Mouse (Mus musculus): ENCODE data around the gene Mmp23. TPM values are rescaled to one million over a fixed set of nuclear protein-coding genes. Genes with fewer than 3 reads are reported as not detected.
A peak's percentile ranks its signal among the peaks of the same experiment; 100 is the strongest.

Gene Mmp23
- polyA plus RNA-seq, 1 experiment from 2014 or later = 4.0 TPM

DNA sequence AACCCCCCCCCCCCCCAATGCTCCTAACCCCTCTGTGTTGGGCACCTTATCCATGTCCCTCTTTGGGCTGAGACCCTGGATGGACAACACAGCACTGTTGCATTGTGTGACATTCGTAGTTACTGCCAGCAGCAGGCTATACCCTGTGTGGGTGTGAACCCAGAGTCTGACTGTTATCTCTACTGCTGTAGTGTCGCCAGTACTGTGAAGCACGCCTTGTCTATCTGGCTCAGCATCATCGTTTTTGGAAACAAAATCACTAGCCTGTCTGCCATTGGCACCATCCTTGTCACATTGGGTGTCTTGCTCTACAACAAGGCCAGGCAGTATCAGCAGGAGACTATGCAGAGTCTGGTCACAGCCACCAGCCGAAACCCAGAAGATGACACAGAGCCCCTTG is 34.9 kb downstream of the Mmp23 start:
- H3K9ac ChIP-seq (ENCODE audit: low read length) = no peak overlapping the region
- no peaks in the 10 kb centered on the region for H3K27me3 ChIP-seq (ENCODE audit: control insufficient read depth, insufficient read depth, low read length)
- peaks cover 4% of the 10 kb centered on the region for H3K36me3 ChIP-seq (ENCODE audit: control insufficient read depth, insufficient read depth, low read length)
- ATAC-seq (ENCODE audit: insufficient read depth, low FRiP score, low TSS enrichment) (no peak), DNase-seq (ENCODE audit: low spot score) (no peak)
- H3K4me3 ChIP-seq (ENCODE audit: low read depth, low read length) = no peak overlapping the region
- no peak overlapping the region for H3K27ac ChIP-seq (ENCODE audit: low read depth, low read length)
- no peaks in the 10 kb centered on the region for H3K9me3 ChIP-seq (ENCODE audit: control insufficient read depth, low read length)
- 92% methylated on average over 5 of the region's 5 CpGs for WGBS
- no peak overlapping the region for H3K4me2 ChIP-seq (ENCODE audit: low read depth)
- no peaks in the 10 kb centered on the region for H3K4me1 ChIP-seq (ENCODE audit: control insufficient read depth, insufficient read depth, low read length)

DNA sequence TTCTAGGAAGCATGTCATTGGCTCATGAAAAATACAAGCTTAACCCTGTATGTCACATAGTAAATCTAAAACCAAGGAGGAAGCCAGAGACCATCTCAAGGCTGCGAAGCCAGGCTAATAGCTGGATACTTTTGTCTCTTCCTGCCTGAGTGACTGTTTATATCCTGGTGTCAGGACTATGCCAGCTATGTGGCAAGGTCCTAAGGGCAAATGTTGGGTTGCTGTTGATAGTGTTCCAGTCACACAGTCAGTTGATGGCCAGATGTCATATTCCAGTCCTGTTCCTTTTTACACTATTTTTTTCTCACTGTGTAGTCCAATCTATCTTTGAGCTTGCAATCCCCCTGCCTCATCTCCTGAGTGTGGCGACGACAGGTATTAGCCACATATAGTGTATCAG is 39.9 kb downstream of the Mmp23 start:
- ATAC-seq (ENCODE audit: insufficient read depth, low FRiP score, low TSS enrichment) = no peak
- Histone ChIP-seq H3K36me3 (ENCODE audit: control insufficient read depth, insufficient read depth, low read length) (peaks cover 16% of the 10 kb centered on the region), H3K27ac (ENCODE audit: low read depth, low read length) (no peak overlapping the region), H3K9me3 (ENCODE audit: control insufficient read depth, low read length) (no peaks in the 10 kb centered on the region), H3K27me3 (ENCODE audit: control insufficient read depth, insufficient read depth, low read length) (no peaks in the 10 kb centered on the region), H3K4me1 (ENCODE audit: control insufficient read depth, insufficient read depth, low read length) (no peaks in the 10 kb centered on the region), H3K4me2 (ENCODE audit: low read depth) (no peak overlapping the region), H3K4me3 (ENCODE audit: low read depth, low read length) (no peak overlapping the region), H3K9ac (ENCODE audit: low read length) (no peak overlapping the region)
- 94% methylated on average over 3 of the region's 3 CpGs for WGBS
- DNase-seq (ENCODE audit: low spot score) = no peak

DNA sequence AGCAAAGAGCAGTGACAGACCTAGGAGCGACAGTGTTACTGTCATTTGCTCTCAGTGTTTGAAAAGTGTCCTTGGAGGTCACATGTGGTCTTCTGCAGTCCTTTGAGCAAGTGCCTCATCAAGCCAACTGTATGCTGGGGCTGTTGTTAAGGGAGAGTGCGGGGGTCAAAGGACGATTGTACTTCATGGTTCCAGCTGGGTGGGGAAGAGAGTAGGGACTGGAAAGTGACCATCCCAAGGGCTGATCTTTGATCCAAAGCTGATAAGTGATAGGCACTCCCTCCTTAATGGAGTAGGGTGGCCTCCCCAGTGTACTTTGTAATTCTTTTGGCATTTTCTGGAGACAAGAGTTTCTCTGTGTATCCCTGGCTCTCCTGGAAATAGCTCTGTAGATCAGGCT is 41.3 kb downstream of the Mmp23 start:
- Histone ChIP-seq H3K27ac (ENCODE audit: low read depth, low read length) (no peak overlapping the region), H3K9ac (ENCODE audit: low read length) (no peak overlapping the region), H3K36me3 (ENCODE audit: control insufficient read depth, insufficient read depth, low read length) (peaks cover 16% of the 10 kb centered on the region), H3K4me3 (ENCODE audit: low read depth, low read length) (no peak overlapping the region), H3K4me2 (ENCODE audit: low read depth) (no peak overlapping the region), H3K9me3 (ENCODE audit: control insufficient read depth, low read length) (no peaks in the 10 kb centered on the region), H3K27me3 (ENCODE audit: control insufficient read depth, insufficient read depth, low read length) (no peaks in the 10 kb centered on the region), H3K4me1 (ENCODE audit: control insufficient read depth, insufficient read depth, low read length) (no peaks in the 10 kb centered on the region)
- WGBS = 96% methylated on average over 3 of the region's 3 CpGs
- DNase-seq (ENCODE audit: low spot score) (no peak), ATAC-seq (ENCODE audit: insufficient read depth, low FRiP score, low TSS enrichment) (no peak)

DNA sequence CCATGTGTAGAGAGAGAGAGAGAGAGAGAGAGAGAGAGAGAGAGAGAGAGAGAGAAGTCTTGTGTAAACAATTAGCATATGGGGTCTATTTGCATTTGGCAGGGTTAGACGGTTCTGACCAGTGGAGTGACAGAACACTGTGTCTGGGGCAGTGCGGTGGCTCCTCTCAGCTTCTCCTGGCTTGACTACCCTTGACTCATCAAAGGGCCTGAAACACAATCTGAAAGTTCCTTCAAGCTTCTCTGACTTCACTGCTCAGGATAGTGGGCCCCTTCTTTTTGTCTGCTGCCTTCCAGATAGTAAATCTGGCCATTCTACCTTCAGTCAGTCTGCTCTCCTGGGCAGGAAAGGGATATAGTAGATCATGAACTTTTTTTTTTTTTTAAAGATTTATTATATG is 46.4 kb downstream of the Mmp23 start:
- no peaks in the 10 kb centered on the region for H3K9me3 ChIP-seq (ENCODE audit: control insufficient read depth, low read length)
- ATAC-seq (ENCODE audit: insufficient read depth, low FRiP score, low TSS enrichment) (no peak), DNase-seq (ENCODE audit: low spot score) (no peak)
- WGBS = 82% methylated on average over 2 of the region's 2 CpGs
- H3K4me2 ChIP-seq (ENCODE audit: low read depth) = no peak overlapping the region
- no peak overlapping the region for H3K9ac ChIP-seq (ENCODE audit: low read length)
- peaks cover 6% of the 10 kb centered on the region; the same call in 1 of the 2 replicates for H3K4me1 ChIP-seq (ENCODE audit: control insufficient read depth, insufficient read depth, low read length)
- H3K27ac ChIP-seq (ENCODE audit: low read depth, low read length) = no peak overlapping the region
- peaks cover 11% of the 10 kb centered on the region for H3K36me3 ChIP-seq (ENCODE audit: control insufficient read depth, insufficient read depth, low read length)
- H3K27me3 ChIP-seq (ENCODE audit: control insufficient read depth, insufficient read depth, low read length) = no peaks in the 10 kb centered on the region
- H3K4me3 ChIP-seq (ENCODE audit: low read depth, low read length) = no peak overlapping the region

DNA sequence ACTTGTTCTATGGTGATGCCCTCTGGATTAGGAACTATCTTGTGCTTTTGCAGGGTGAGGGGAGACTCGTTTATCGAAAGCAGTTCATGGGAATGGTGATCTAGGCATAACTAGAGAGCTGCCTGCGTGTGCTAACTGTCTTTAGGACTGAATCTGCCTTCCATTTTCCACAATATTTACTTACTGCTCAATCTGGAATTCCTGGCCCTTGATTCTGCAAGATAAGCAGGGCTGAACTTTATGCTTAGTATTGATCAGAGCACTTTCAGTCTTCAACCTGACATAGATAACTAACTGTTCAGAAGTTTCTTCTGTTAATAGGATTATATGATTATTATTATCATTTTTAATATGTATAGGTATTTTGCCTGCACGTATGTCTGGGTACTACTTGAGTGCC is 48.1 kb downstream of the Mmp23 start:
- ATAC-seq (ENCODE audit: insufficient read depth, low FRiP score, low TSS enrichment) = no peak
- H3K9me3 ChIP-seq (ENCODE audit: control insufficient read depth, low read length) = no peaks in the 10 kb centered on the region
- 95% methylated on average over 4 of the region's 4 CpGs for WGBS
- H3K4me3 ChIP-seq (ENCODE audit: low read depth, low read length) = no peak overlapping the region
- no peak overlapping the region for H3K27ac ChIP-seq (ENCODE audit: low read depth, low read length)
- no peak overlapping the region for H3K9ac ChIP-seq (ENCODE audit: low read length)
- peaks cover 6% of the 10 kb centered on the region; the same call in 1 of the 2 replicates for H3K36me3 ChIP-seq (ENCODE audit: control insufficient read depth, insufficient read depth, low read length)
- H3K4me1 ChIP-seq (ENCODE audit: control insufficient read depth, insufficient read depth, low read length) = peaks cover 6% of the 10 kb centered on the region; the same call in 1 of the 2 replicates
- no peaks in the 10 kb centered on the region for H3K27me3 ChIP-seq (ENCODE audit: control insufficient read depth, insufficient read depth, low read length)
- no peak for DNase-seq (ENCODE audit: low spot score)
- H3K4me2 ChIP-seq (ENCODE audit: low read depth) = no peak overlapping the region

DNA sequence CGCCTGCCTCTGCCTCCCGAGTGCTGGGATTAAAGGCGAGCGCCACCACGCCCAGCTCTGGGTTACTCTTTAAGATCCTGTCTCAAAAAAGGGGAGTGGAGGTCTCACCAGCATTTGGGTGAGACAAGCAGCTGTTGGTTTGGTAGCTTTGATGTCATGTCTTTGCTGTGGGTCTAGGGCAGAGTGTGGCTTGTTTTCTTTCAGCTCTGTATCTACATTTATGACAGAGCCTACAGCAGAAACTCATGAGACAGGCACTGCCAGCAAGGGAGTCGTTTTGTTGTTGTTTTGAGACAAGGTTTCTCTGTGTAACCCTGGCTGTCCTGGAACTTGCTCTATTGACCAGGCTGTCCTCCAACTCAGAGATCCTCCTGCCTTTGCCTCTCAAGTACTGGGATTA is 49.4 kb downstream of the Mmp23 start:
- H3K9ac ChIP-seq (ENCODE audit: low read length) = no peak overlapping the region
- WGBS = 96% methylated on average over 6 of the region's 6 CpGs
- ATAC-seq (ENCODE audit: insufficient read depth, low FRiP score, low TSS enrichment) (no peak), DNase-seq (ENCODE audit: low spot score) (no peak)
- H3K4me1 ChIP-seq (ENCODE audit: control insufficient read depth, insufficient read depth, low read length) = peaks cover 6% of the 10 kb centered on the region; the same call in 1 of the 2 replicates
- no peak overlapping the region for H3K27ac ChIP-seq (ENCODE audit: low read depth, low read length)
- no peak overlapping the region for H3K4me2 ChIP-seq (ENCODE audit: low read depth)
- no peaks in the 10 kb centered on the region for H3K9me3 ChIP-seq (ENCODE audit: control insufficient read depth, low read length)
- no peaks in the 10 kb centered on the region for H3K36me3 ChIP-seq (ENCODE audit: control insufficient read depth, insufficient read depth, low read length)
- no peak overlapping the region for H3K4me3 ChIP-seq (ENCODE audit: low read depth, low read length)
- H3K27me3 ChIP-seq (ENCODE audit: control insufficient read depth, insufficient read depth, low read length) = no peaks in the 10 kb centered on the region

DNA sequence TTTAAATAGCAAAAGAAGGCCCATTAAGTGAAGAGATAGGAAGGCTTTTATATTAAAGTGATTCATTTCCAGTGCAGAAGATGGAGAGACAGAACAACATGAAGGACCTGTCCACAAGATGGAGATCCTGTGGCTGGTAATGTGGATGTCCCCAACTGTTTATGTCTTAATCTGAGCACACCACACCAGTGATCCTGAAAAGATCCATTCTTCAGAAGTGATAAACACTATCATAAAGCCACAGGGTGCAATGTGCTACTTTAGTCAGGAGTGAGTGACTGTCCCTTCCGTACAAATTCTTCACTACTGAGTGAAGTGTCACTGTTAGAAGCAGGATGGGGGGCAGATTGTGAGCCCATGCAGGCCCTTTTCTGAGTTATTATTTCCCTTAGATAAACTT is 50.4 kb downstream of the Mmp23 start:
- Histone ChIP-seq H3K9ac (ENCODE audit: low read length) (no peak overlapping the region), H3K27me3 (ENCODE audit: control insufficient read depth, insufficient read depth, low read length) (no peaks in the 10 kb centered on the region), H3K36me3 (ENCODE audit: control insufficient read depth, insufficient read depth, low read length) (no peaks in the 10 kb centered on the region), H3K27ac (ENCODE audit: low read depth, low read length) (no peak overlapping the region), H3K4me3 (ENCODE audit: low read depth, low read length) (no peak overlapping the region), H3K9me3 (ENCODE audit: control insufficient read depth, low read length) (no peaks in the 10 kb centered on the region), H3K4me2 (ENCODE audit: low read depth) (peak overlapping the region; percentile 86), H3K4me1 (ENCODE audit: control insufficient read depth, insufficient read depth, low read length) (peaks cover 6% of the 10 kb centered on the region; the same call in 1 of the 2 replicates)
- DNase-seq (ENCODE audit: low spot score) (no peak), ATAC-seq (ENCODE audit: insufficient read depth, low FRiP score, low TSS enrichment) (no peak)
- WGBS = 91% methylated on average over 1 of the region's 1 CpGs

DNA sequence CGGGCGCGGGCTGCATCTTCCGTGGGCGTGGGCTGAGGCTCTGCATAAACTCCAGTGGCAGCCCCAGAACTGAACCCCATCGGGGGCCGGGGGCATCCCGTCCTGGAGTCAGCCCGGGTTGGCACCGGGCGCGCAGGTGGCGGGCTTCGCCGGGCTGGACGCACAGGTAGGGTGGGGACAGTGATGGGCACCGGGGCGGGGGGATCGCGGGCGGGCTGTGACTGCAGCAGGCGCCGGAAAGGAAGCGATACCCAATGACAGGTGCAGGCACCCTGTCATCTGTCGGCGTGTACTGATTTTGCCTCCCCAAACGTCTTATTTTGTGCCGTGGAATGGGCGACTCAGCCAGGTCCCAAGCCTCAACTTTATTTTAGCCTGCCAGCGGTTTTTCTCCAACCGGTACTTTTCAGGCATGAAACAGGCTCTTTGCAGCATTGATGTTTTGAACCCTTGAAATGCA is 51.2 kb downstream of the Mmp23 start:
- no peaks in the 10 kb centered on the region for H3K27me3 ChIP-seq (ENCODE audit: control insufficient read depth, insufficient read depth, low read length)
- H3K4me2 ChIP-seq (ENCODE audit: low read depth) = peak overlapping the region; percentile 86
- H3K9me3 ChIP-seq (ENCODE audit: control insufficient read depth, low read length) = no peaks in the 10 kb centered on the region
- peak overlapping the region; percentile 95 for H3K4me3 ChIP-seq (ENCODE audit: low read depth, low read length)
- DNase-seq (ENCODE audit: low spot score) (no peak), ATAC-seq (ENCODE audit: insufficient read depth, low FRiP score, low TSS enrichment) (no peak)
- no peaks in the 10 kb centered on the region for H3K36me3 ChIP-seq (ENCODE audit: control insufficient read depth, insufficient read depth, low read length)
- H3K27ac ChIP-seq (ENCODE audit: low read depth, low read length) = peak overlapping the region; percentile 99
- WGBS = 2% methylated on average over 30 of the region's 31 CpGs
- H3K4me1 ChIP-seq (ENCODE audit: control insufficient read depth, insufficient read depth, low read length) = peaks cover 6% of the 10 kb centered on the region; the same call in 1 of the 2 replicates
- peak overlapping the region; percentile 98 for H3K9ac ChIP-seq (ENCODE audit: low read length)

DNA sequence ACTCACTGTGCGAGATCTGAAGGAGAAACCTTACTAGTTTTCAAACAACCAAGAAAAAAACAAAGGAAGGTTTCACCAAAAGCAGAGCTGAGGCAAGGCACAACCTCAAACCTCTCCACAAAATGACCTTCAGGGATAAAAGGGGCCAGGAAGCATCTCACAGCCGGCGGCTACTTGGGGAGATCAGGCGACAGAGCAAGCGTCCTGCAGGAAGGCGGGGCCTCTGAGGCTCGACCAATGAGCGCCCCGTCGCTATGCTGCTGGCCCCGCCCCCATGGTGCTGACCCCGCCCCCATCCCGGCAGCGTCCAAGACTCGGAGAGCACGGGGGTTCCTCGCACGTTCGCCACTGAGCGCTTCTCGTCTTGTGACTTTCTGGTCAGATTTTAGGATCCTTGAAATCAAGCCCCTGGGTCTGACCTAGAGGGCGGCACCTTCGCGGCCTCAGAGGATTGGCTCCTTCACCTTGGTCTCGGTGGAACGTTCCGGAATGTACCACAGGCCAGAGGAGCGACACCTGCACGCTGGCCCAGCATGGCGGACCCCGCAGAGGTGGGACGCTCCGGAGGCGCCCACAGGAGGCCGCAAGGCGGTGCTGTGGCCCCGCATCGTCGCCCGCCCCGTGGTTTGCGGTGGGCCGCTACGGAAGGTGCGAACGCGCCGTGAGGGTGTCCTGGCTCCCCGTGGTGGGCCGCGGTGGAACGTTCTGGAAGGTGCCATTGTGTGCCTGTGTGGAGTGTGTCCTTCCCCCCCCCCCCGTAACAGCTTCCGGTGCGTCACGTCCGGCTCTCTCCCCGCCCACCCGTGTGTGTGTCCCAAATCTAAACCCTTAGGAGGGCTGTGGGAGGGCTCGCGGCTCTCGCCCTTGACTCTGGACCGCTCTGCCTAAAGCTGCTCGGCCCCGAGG is 51.8 kb downstream of the Mmp23 start, which contains the start of gene Slc35e2:
Gene Slc35e2 (plus strand): TSS at position 326 of the 906 bp plus-strand sequence.
- peak; percentile 94 for ATAC-seq (ENCODE audit: insufficient read depth, low FRiP score, low TSS enrichment)
- Histone ChIP-seq H3K36me3 (ENCODE audit: control insufficient read depth, insufficient read depth, low read length) (no peaks in the 10 kb centered on the region), H3K27ac (ENCODE audit: low read depth, low read length) (peak within 1 kb of the TSS; percentile 99), H3K4me1 (ENCODE audit: control insufficient read depth, insufficient read depth, low read length) (peaks cover 6% of the 10 kb centered on the region; the same call in 1 of the 2 replicates), H3K27me3 (ENCODE audit: control insufficient read depth, insufficient read depth, low read length) (no peaks in the 10 kb centered on the region), H3K9me3 (ENCODE audit: control insufficient read depth, low read length) (no peaks in the 10 kb centered on the region), H3K4me3 (ENCODE audit: low read depth, low read length) (peak within 1 kb of the TSS; percentile 95), H3K9ac (ENCODE audit: low read length) (peak within 1 kb of the TSS; percentile 98), H3K4me2 (ENCODE audit: low read depth) (peak within 1 kb of the TSS; percentile 86)
- 0% methylated on average over 60 of the region's 65 CpGs for WGBS
- peak; percentile 96 for DNase-seq (ENCODE audit: low spot score)
